Mouse (Mus musculus): ENCODE results near the gene Vmn1r209. TPM values are rescaled to one million over a fixed set of nuclear protein-coding genes. Genes with fewer than 3 reads are reported as not detected.
"Not testable (repeated sequence)": the region's sequence is repeated elsewhere in the genome, so short reads cannot be mapped to it uniquely, and the experiment has no call there.

Vmn1r209 gene
- not detected for total RNA-seq (2021)

- DNase-seq (ENCODE audit: low spot score in 2 of 2); intact Hi-C loops (cut with DNase I): not testable (repeated sequence)
Measured at GRCm38 (mm10) chr13:22809582-22809981, at the start of gene Vmn1r209. Gene Vmn1r209, minus strand, starts transcription at chr13:22809682.

- intact Hi-C loops (cut with DNase I) = no loop called here
- DNase-seq (ENCODE audit: low spot score in 2 of 2) = no peak
Measured at GRCm38 (mm10) chr13:22857461-22857860, 48.0 kb upstream of the Vmn1r209 start, which contains the start of gene Vmn1r211. Gene Vmn1r211, minus strand, starts transcription at chr13:22857561.

- DNase-seq (ENCODE audit: low spot score in 2 of 2) = no peak
- intact Hi-C loops (cut with DNase I) = no loop called here
Measured at GRCm38 (mm10) chr13:22854760-22855159, 45.3 kb upstream of the Vmn1r209 start.

GRCm38 (mm10) chr13:22846798-22847197 lies 37.3 kb upstream of the Vmn1r209 start:
- DNase-seq (ENCODE audit: low spot score in 2 of 2) = peak in 1 of 2 experiments; percentile 11
- intact Hi-C loops (cut with DNase I) = no loop called here

- DNase-seq (ENCODE audit: low spot score in 2 of 2); intact Hi-C loops (cut with DNase I): not testable (repeated sequence)
Measured at GRCm38 (mm10) chr13:22844304-22844703, 34.8 kb upstream of the Vmn1r209 start.

GRCm38 (mm10) chr13:22831248-22831647 lies 21.8 kb upstream of the Vmn1r209 start, which contains the start of gene Vmn1r210:
Gene Vmn1r210, minus strand, starts transcription at chr13:22831348.
- intact Hi-C loops (cut with DNase I) = no loop called here
- DNase-seq (ENCODE audit: low spot score in 2 of 2) = no peak

GRCm38 (mm10) chr13:22829395-22829794 lies 19.9 kb upstream of the Vmn1r209 start:
- intact Hi-C loops (cut with DNase I); DNase-seq (ENCODE audit: low spot score in 2 of 2): not testable (repeated sequence)

GRCm38 (mm10) chr13:22821601-22822000 lies 12.1 kb upstream of the Vmn1r209 start:
- intact Hi-C loops (cut with DNase I); DNase-seq (ENCODE audit: low spot score in 2 of 2): not testable (repeated sequence)

- DNase-seq (ENCODE audit: low spot score in 2 of 2); intact Hi-C loops (cut with DNase I): not testable (repeated sequence)
Measured at GRCm38 (mm10) chr13:22788096-22788495, 21.4 kb downstream of the Vmn1r209 start.

GRCm38 (mm10) chr13:22784159-22784558 lies 25.3 kb downstream of the Vmn1r209 start:
- DNase-seq (ENCODE audit: low spot score in 2 of 2); intact Hi-C loops (cut with DNase I): not testable (repeated sequence)

GRCm38 (mm10) chr13:22777300-22777699 lies 32.2 kb downstream of the Vmn1r209 start, which contains the start of gene Vmn1r208:
Gene Vmn1r208, minus strand, starts transcription at chr13:22777400.
- DNase-seq (ENCODE audit: low spot score in 2 of 2); intact Hi-C loops (cut with DNase I): not testable (repeated sequence)

GRCm38 (mm10) chr13:22771592-22771991 lies 37.9 kb downstream of the Vmn1r209 start:
- DNase-seq (ENCODE audit: low spot score in 2 of 2); intact Hi-C loops (cut with DNase I): not testable (repeated sequence)

Other genes with a start within 250 kb of the Vmn1r209 start
- not detected for gene Vmn1r205, start 216.7 kb downstream of the Vmn1r209 start, total RNA-seq (2021)
- under 1 TPM in 1 of 2 experiments, not detected in 1; 0.32 TPM for gene Vmn1r206, start 185.4 kb downstream of the Vmn1r209 start, total RNA-seq (2021)
- under 1 TPM; 0.07 to 0.16 TPM for gene Vmn1r207-ps, start 80.1 kb downstream of the Vmn1r209 start, total RNA-seq (2021)
- gene Vmn1r208, start 32.3 kb downstream of the Vmn1r209 start, total RNA-seq (2021) = not detected
- gene Vmn1r210, start 21.7 kb upstream of the Vmn1r209 start, total RNA-seq (2021) = not detected
- gene Vmn1r211, start 47.9 kb upstream of the Vmn1r209 start, total RNA-seq (2021) = not detected
- not detected for gene Vmn1r212, start 74.5 kb upstream of the Vmn1r209 start, total RNA-seq (2021)
- gene Vmn1r213, start 198.0 kb upstream of the Vmn1r209 start, total RNA-seq (2021) = not detected
- gene Vmn1r214, start 220.7 kb upstream of the Vmn1r209 start, total RNA-seq (2021) = not detected